Mouse (Mus musculus) CH12.LX (cell line): Measurements from ENCODE around the gene Calcoco1. TPM values are rescaled to one million over a fixed set of nuclear protein-coding genes. Genes with fewer than 3 reads are reported as not detected.

Source experiments
- DNase-seq: peaks from one replicate; pipeline ENCODE4 v3.0.0-alpha.2; 2013; ENCODE audit errors: extremely low read depth
- H3K27ac ChIP-seq: 2 replicates; pipeline ENCODE4 v1.5.1; 2012; ENCODE audit warnings: low read depth, mild to moderate bottlenecking, control low read depth, moderate library complexity; ENCODE audit not compliant: insufficient read depth
- H3K27me3 ChIP-seq: replicated peaks from 2 replicates; pipeline ENCODE3; 2012; ENCODE audit warnings: inconsistent platforms
- H3K36me3 ChIP-seq, 2 experiments: replicated peaks in 1 of 2; 2 replicates each; pipeline versions ENCODE3 to v1.6.1; 2012; ENCODE audit warnings: inconsistent platforms in 1 of 2, low read length in 1 of 2, mild to moderate bottlenecking in 1 of 2, mixed read lengths in 1 of 2, moderate library complexity in 1 of 2; ENCODE audit not compliant: control insufficient read depth in 1 of 2, insufficient read depth in 1 of 2
- H3K4me1 ChIP-seq, 2 experiments: 2 replicates each; pipeline ENCODE4 v1.6.1; 2012; ENCODE audit warnings: inconsistent platforms in 1 of 2, moderate library complexity in 1 of 2; ENCODE audit not compliant: insufficient read depth in 2 of 2, control insufficient read depth in 1 of 2
- H3K4me2 ChIP-seq: 2 replicates; pipeline ENCODE4 v1.6.1; 2012; ENCODE audit warnings: low read depth, mild to moderate bottlenecking, control low read depth; ENCODE audit not compliant: poor library complexity, insufficient read depth, severe bottlenecking
- H3K4me3 ChIP-seq, 3 experiments: fragments of 150-350 bp in 1 of 3; sonication (generic) in 1 of 3; replicated peaks in 1 of 3; 2 replicates each; pipeline versions ENCODE3 to v1.5.1; 2011 to 2012; ENCODE audit warnings: low read depth in 2 of 3, low read length in 2 of 3, mild to moderate bottlenecking in 2 of 3, moderate library complexity in 2 of 3, control low read depth in 1 of 3, improper control_type of control experiment in 1 of 3, inconsistent platforms in 1 of 3, mixed read lengths in 1 of 3; ENCODE audit not compliant: poor library complexity in 1 of 3
- H3K79me2 ChIP-seq: replicated peaks from 2 replicates; pipeline ENCODE4 v1.6.1; 2012; ENCODE audit warnings: mild to moderate bottlenecking, moderate library complexity; ENCODE audit not compliant: control insufficient read depth, poor library complexity, insufficient read depth, severe bottlenecking; ENCODE audit errors: extremely low read depth
- H3K9ac ChIP-seq: 2 replicates; pipeline ENCODE4 v1.6.1; 2012; ENCODE audit warnings: low read depth, mild to moderate bottlenecking, control low read depth, moderate library complexity; ENCODE audit not compliant: insufficient read depth
- H3K9me3 ChIP-seq: replicated peaks from 2 replicates; pipeline ENCODE3; 2012; ENCODE audit warnings: low read length, inconsistent platforms, mixed read lengths
- CHD1 ChIP-seq: IDR thresholded peaks from 2 replicates; pipeline ENCODE4 v1.6.1; 2012; ENCODE audit warnings: low read depth, low read length, improper control_type of control experiment, inconsistent platforms
- CHD2 ChIP-seq: IDR thresholded peaks from 2 replicates; pipeline ENCODE4 v1.6.1; 2011; ENCODE audit warnings: low read length, improper control_type of control experiment
- CTCF ChIP-seq, 2 experiments: IDR thresholded peaks in 1 of 2; conservative IDR thresholded peaks in 1 of 2; 2 replicates each; pipeline ENCODE4 v1.5.1; 2011 to 2012; ENCODE audit warnings: low read depth in 2 of 2, low read length in 2 of 2, improper control_type of control experiment in 1 of 2, inconsistent platforms in 1 of 2, mild to moderate bottlenecking in 1 of 2, moderate library complexity in 1 of 2
- E2F4 ChIP-seq: IDR thresholded peaks from 2 replicates; pipeline ENCODE4 v1.6.1; 2011; ENCODE audit warnings: low read depth, low read length, improper control_type of control experiment; ENCODE audit not compliant: insufficient replicate concordance
- EP300 ChIP-seq: IDR thresholded peaks from 2 replicates; pipeline ENCODE4 v1.6.1; 2011; ENCODE audit warnings: low read length, improper control_type of control experiment
- ETS1 ChIP-seq: conservative IDR thresholded peaks from 2 replicates; pipeline ENCODE4 v1.6.1; 2012; ENCODE audit warnings: low read depth, mild to moderate bottlenecking, inconsistent platforms, low read length, improper control_type of control experiment, moderate library complexity
- GABPA ChIP-seq: IDR thresholded peaks from 2 replicates; pipeline ENCODE4 v1.6.1; 2012; ENCODE audit warnings: low read depth, low read length, improper control_type of control experiment, inconsistent platforms; ENCODE audit not compliant: insufficient replicate concordance
- HCFC1 ChIP-seq: IDR thresholded peaks from 2 replicates; pipeline ENCODE4 v1.6.1; 2012; ENCODE audit warnings: low read depth, mild to moderate bottlenecking, inconsistent platforms, low read length, improper control_type of control experiment
- JUND ChIP-seq: conservative IDR thresholded peaks from 2 replicates; pipeline ENCODE4 v1.6.1; 2011; ENCODE audit warnings: low read depth, low read length, improper control_type of control experiment
- KAT2A ChIP-seq: IDR thresholded peaks from 2 replicates; pipeline ENCODE4 v1.6.1; 2012; ENCODE audit warnings: low read length, improper control_type of control experiment, inconsistent platforms; ENCODE audit not compliant: insufficient replicate concordance
- MAFK ChIP-seq: IDR thresholded peaks from 2 replicates; pipeline ENCODE4 v1.6.1; 2011; ENCODE audit warnings: low read length, improper control_type of control experiment; ENCODE audit not compliant: insufficient replicate concordance
- MAX ChIP-seq: IDR thresholded peaks from 2 replicates; pipeline ENCODE4 v1.6.1; 2011; ENCODE audit warnings: low read length, improper control_type of control experiment
- MAZ ChIP-seq: IDR thresholded peaks from 2 replicates; pipeline ENCODE4 v1.6.1; 2012; ENCODE audit warnings: low read depth, mild to moderate bottlenecking, inconsistent platforms, low read length, improper control_type of control experiment, moderate library complexity
- MXI1 ChIP-seq: IDR thresholded peaks from 2 replicates; pipeline ENCODE4 v1.6.1; 2011; ENCODE audit warnings: mild to moderate bottlenecking, low read depth, low read length, improper control_type of control experiment
- MYC ChIP-seq: IDR thresholded peaks from 2 replicates; pipeline ENCODE4 v1.6.1; 2011; ENCODE audit warnings: low read depth, mild to moderate bottlenecking, improper control_type of control experiment, low read length
- NELFE ChIP-seq: IDR thresholded peaks from 2 replicates; pipeline ENCODE4 v1.6.1; 2011; ENCODE audit warnings: low read depth, low read length, improper control_type of control experiment
- NRF1 ChIP-seq: IDR thresholded peaks from 2 replicates; pipeline ENCODE4 v1.6.1; 2014; ENCODE audit warnings: low read depth, mild to moderate bottlenecking, inconsistent platforms, low read length, improper control_type of control experiment, moderate library complexity
- PAX5 ChIP-seq: IDR thresholded peaks from 2 replicates; pipeline ENCODE4 v1.6.1; 2012; ENCODE audit warnings: low read length, inconsistent platforms, mixed read lengths
- POLR2AphosphoS2 ChIP-seq: IDR thresholded peaks from 2 replicates; pipeline ENCODE4 v1.6.1; 2011; ENCODE audit warnings: low read depth, low read length, improper control_type of control experiment
- RAD21 ChIP-seq: IDR thresholded peaks from 2 replicates; pipeline ENCODE4 v1.6.1; 2011; ENCODE audit warnings: low read depth, mild to moderate bottlenecking, low read length, improper control_type of control experiment, moderate library complexity
- RCOR1 ChIP-seq: conservative IDR thresholded peaks from 2 replicates; pipeline ENCODE4 v1.6.1; 2012; ENCODE audit warnings: low read depth, mild to moderate bottlenecking, inconsistent platforms, low read length, improper control_type of control experiment
- SIN3A ChIP-seq: IDR thresholded peaks from 2 replicates; pipeline ENCODE4 v1.6.1; 2012; ENCODE audit warnings: low read length, improper control_type of control experiment, inconsistent platforms
- SMC3 ChIP-seq: IDR thresholded peaks from 2 replicates; pipeline ENCODE4 v1.6.1; 2011; ENCODE audit warnings: low read depth, low read length, improper control_type of control experiment
- TBP ChIP-seq: conservative IDR thresholded peaks from 2 replicates; pipeline ENCODE4 v1.6.1; 2011; ENCODE audit warnings: low read depth, low read length, improper control_type of control experiment
- TCF12 ChIP-seq: IDR thresholded peaks from 2 replicates; pipeline ENCODE4 v1.6.1; 2014; ENCODE audit warnings: low read depth, mild to moderate bottlenecking, inconsistent platforms, low read length, improper control_type of control experiment
- UBTF ChIP-seq: IDR thresholded peaks from 2 replicates; pipeline ENCODE4 v1.6.1; 2012; ENCODE audit warnings: low read depth, mild to moderate bottlenecking, inconsistent platforms, low read length, improper control_type of control experiment, moderate library complexity
- ZMIZ1 ChIP-seq: IDR thresholded peaks from 2 replicates; pipeline ENCODE4 v1.6.1; 2012; ENCODE audit warnings: low read depth, mild to moderate bottlenecking, inconsistent platforms, low read length, improper control_type of control experiment
- ZNF384 ChIP-seq: IDR thresholded peaks from 2 replicates; pipeline ENCODE4 v1.6.1; 2012; ENCODE audit warnings: low read depth, low read length, improper control_type of control experiment, inconsistent platforms
- dilution Hi-C: fragments of 300-500 bp; cut with MboI; formaldehyde crosslinking; loops from 2 replicates; pipeline ENCODE4 v1.14.3; 2020; ENCODE audit warnings: low sequenced_read_pairs; ENCODE audit not compliant: extremely low pct_unique_long_range_greater_than_20kb, extremely low pct_ligation_motif_present
- in situ Hi-C: fragments of 300-500 bp; cut with MboI; formaldehyde crosslinking; loops from 3 replicates; pipeline ENCODE4 v1.14.3; 2019; ENCODE audit warnings: low sequenced_read_pairs, low pct_ligation_motif_present, low pct_unique_long_range_greater_than_20kb, mixed read lengths
- polyA plus RNA-seq: library from polyadenylated mRNA; unstranded; fragments of >175 nt; gene quantifications from 2 replicates; pipeline ENCODE4 v1.2.1, GENCODE M21; 2012; ENCODE audit warnings: low read depth; ENCODE audit not compliant: insufficient read length
- total RNA-seq, 2 experiments: library from RNA; depleted of rRNA; stranded (reverse); fragments of 300-350 nt in 1 of 2; fragments of >200 nt in 1 of 2; gene quantifications; 2 replicates each; pipeline ENCODE4 v1.2.3; 2012 to 2014

Gene Calcoco1
- total and polyA plus RNA-seq, 3 experiments, result 3.6 to 8.5 (median 7.6) TPM

DNA sequence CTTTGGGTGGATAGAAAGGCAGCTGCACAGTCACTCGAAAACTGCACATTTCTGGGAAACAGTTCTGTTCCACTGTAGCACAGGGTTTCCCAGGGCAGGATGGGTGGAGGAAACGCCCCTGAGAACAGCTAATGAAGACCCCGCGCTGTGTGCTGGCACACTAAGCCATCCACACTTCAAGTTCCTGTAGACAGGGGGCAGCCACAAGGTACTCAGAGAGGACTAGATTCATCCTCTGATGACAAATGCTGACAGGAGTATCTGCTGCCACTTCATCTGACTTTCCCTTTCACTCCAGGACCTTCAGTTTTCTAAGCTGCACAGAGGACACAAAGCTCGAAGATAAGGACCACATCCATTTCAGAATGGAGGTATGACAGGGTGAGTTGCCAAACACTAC lies 17.2 kb downstream of the Calcoco1 start:
- Histone ChIP-seq H3K79me2 (no peaks in the 10 kb centered on the region), H3K9me3 (no peaks in the 10 kb centered on the region), H3K4me2 (no peak overlapping the region), H3K27ac (no peak overlapping the region; the same call in 1 of the 2 replicates), H3K36me3 (peaks cover 20 to 22% of the 10 kb centered on the region in 2 experiments), H3K4me3 (no peak overlapping the region), H3K4me1 (peaks cover 13 to 23% of the 10 kb centered on the region in 2 experiments), H3K27me3 (peaks cover 5% of the 10 kb centered on the region), H3K9ac (no peak overlapping the region)
- no peak for DNase-seq
- dilution Hi-C loops (no loop called here), in situ Hi-C loops (loop anchor here (5.0 kb wide), 1 partner anchor 37 kb away; no protein-coding TSS in a partner anchor)
- TF ChIP-seq HCFC1 (no peak), JUND (no peak), GABPA (no peak), CHD1 (peak; percentile 21; the same call in 1 of the 2 replicates), CTCF (conservative IDR thresholded peaks at IDR 0.05 in 1 of 2, IDR thresholded peaks at IDR 0.05 in 1 of 2; ENCODE audit: low read depth in 2 of 2, low read length in 2 of 2) (peak in 1 of 2 experiments; percentile 41; a peak in 2 of 4 replicates), ETS1 (no peak)

DNA sequence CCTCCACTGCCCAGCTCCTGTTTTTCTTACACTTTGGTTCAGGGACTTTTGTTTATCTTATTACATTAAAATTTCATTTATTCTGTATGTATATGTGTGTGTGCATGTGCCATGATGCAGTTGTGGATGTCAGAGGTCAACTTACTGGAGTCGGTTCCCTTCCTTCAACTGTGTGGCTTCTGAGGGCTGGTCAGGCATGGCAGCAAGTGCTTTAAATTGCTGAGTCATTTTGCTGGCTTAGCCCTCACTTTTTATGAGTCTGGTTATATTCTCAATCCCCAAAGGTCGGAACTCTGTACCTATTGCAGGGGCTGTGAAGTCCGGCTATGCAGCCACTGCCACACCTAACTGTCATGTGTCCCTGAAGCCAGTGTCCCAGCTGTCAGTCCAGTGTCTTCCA lies 19.0 kb downstream of the Calcoco1 start:
- H3K4me1 ChIP-seq, result peaks cover 13 to 23% of the 10 kb centered on the region in 2 experiments
- no peaks in the 10 kb centered on the region for H3K9me3 ChIP-seq
- dilution Hi-C loops (no loop called here), in situ Hi-C loops (loop anchor here (5.0 kb wide), 1 partner anchor 39 kb away; no protein-coding TSS in a partner anchor)
- DNase-seq, result no peak
- H3K27ac ChIP-seq, result no peak overlapping the region
- no peak overlapping the region for H3K4me3 ChIP-seq
- H3K79me2 ChIP-seq, result no peaks in the 10 kb centered on the region
- H3K27me3 ChIP-seq, result peaks cover 18% of the 10 kb centered on the region
- H3K4me2 ChIP-seq, result no peak overlapping the region
- peaks cover 4 to 5% of the 10 kb centered on the region in 2 experiments for H3K36me3 ChIP-seq
- H3K9ac ChIP-seq, result no peak overlapping the region
- TF ChIP-seq MAFK (peak; percentile 46; the same call in 1 of the 2 replicates), RCOR1 (no peak), NRF1 (no peak), NELFE (no peak), ZMIZ1 (no peak)

DNA sequence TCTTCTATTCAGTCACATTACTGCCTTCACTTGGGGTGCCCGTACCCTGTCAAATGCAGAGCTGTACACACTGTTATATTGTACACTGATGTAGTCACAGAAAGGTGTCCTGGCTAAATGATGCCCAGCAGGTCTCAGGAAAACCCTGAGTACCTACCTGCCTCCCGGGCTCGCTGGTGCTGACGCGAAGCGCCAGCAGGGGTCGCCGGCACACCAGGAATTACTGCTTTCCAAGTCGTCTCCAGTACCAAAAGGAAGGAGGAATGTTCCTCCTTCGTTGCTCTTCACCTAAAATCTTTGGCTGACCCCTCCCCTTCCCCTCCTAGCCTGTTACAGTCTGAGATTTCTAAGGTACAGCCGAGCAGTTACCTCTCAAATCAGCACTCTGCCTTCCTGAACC lies 23.8 kb downstream of the Calcoco1 start:
- no peaks in the 10 kb centered on the region for H3K9me3 ChIP-seq
- peak; percentile 46 for DNase-seq
- dilution Hi-C loops, result no loop called here
- no peak overlapping the region for H3K27ac ChIP-seq
- peaks cover 65% of the 10 kb centered on the region for H3K27me3 ChIP-seq
- in situ Hi-C loops, result no loop called here
- H3K4me2 ChIP-seq, result no peak overlapping the region
- no peaks in the 10 kb centered on the region for H3K79me2 ChIP-seq
- no peaks in the 10 kb centered on the region for H3K36me3 ChIP-seq
- no peak overlapping the region for H3K9ac ChIP-seq
- peaks cover 1 to 5% of the 10 kb centered on the region in 2 experiments; a peak in 2 of 4 replicates for H3K4me1 ChIP-seq
- H3K4me3 ChIP-seq, result no peak overlapping the region
- TF ChIP-seq MAZ (no peak), MXI1 (no peak), RAD21 (peak; percentile 98), E2F4 (no peak), MYC (no peak), TCF12 (no peak), JUND (no peak), ZNF384 (no peak), SIN3A (no peak), TBP (no peak), CHD2 (no peak), MAX (no peak), PAX5 (no peak), EP300 (no peak), POLR2AphosphoS2 (no peak), KAT2A (no peak), SMC3 (peak; percentile 91), UBTF (no peak)
